Mouse (Mus musculus) hindbrain, embryonic 13.5 days (tissue): Measurements from ENCODE around the gene Sec23b. TPM values are rescaled to one million over a fixed set of nuclear protein-coding genes. Genes with fewer than 3 reads are reported as not detected.

Source experiments
- ATAC-seq: fragments of 200-750 bp; cut with Nextera tagmentation; 2 replicates; pipeline ENCODE4 v1.8.0; 2017; ENCODE audit warnings: moderate TSS enrichment; ENCODE audit not compliant: low FRiP score
- H3K27ac ChIP-seq: fragments of 300-500 bp; sonication (generic); 2 replicates; pipeline ENCODE4 v1.5.1; 2015; ENCODE audit warnings: inconsistent platforms, mild to moderate bottlenecking, moderate library complexity
- H3K27me3 ChIP-seq: fragments of 300-500 bp; sonication (generic); 2 replicates; pipeline ENCODE4 v1.6.1; 2015; ENCODE audit warnings: mild to moderate bottlenecking, inconsistent platforms
- H3K36me3 ChIP-seq: fragments of 300-500 bp; sonication (generic); 2 replicates; pipeline ENCODE4 v1.6.1; 2015; ENCODE audit warnings: mild to moderate bottlenecking, inconsistent platforms
- H3K4me1 ChIP-seq: fragments of 300-500 bp; sonication (generic); replicated peaks from 2 replicates; pipeline ENCODE4 v1.6.1; 2015; ENCODE audit warnings: inconsistent platforms
- H3K4me2 ChIP-seq: fragments of 300-500 bp; sonication (generic); 2 replicates; pipeline ENCODE4 v1.6.1; 2015; ENCODE audit warnings: inconsistent platforms, mild to moderate bottlenecking, moderate library complexity
- H3K4me3 ChIP-seq: fragments of 300-500 bp; sonication (generic); 2 replicates; pipeline ENCODE4 v1.5.1; 2015; ENCODE audit warnings: mild to moderate bottlenecking, inconsistent platforms
- H3K9ac ChIP-seq: fragments of 300-500 bp; sonication (generic); 2 replicates; pipeline ENCODE4 v1.6.1; 2015; ENCODE audit warnings: mild to moderate bottlenecking, inconsistent platforms
- H3K9me3 ChIP-seq: fragments of 300-500 bp; sonication (generic); 2 replicates; pipeline ENCODE4 v1.6.1; 2016; ENCODE audit warnings: inconsistent platforms
- WGBS: fragments of 180-500 bp; shearing (Covaris S2); methylation state at CpG from one replicate; pipeline ENCODE4 v1.1.7; 2015; 5-methylcytosine and 5-hydroxymethylcytosine counted together
- polyA plus RNA-seq: library from polyadenylated mRNA; unstranded; fragments of >200 nt; fragmentation: Nextera tagmentation; extraction: Ambion mirVana; gene quantifications from 2 replicates; pipeline ENCODE4 v1.2.1, GENCODE M21; 2015

Gene Sec23b
- 75.8 and 80.2 TPM in 2 replicates for polyA plus RNA-seq

DNA sequence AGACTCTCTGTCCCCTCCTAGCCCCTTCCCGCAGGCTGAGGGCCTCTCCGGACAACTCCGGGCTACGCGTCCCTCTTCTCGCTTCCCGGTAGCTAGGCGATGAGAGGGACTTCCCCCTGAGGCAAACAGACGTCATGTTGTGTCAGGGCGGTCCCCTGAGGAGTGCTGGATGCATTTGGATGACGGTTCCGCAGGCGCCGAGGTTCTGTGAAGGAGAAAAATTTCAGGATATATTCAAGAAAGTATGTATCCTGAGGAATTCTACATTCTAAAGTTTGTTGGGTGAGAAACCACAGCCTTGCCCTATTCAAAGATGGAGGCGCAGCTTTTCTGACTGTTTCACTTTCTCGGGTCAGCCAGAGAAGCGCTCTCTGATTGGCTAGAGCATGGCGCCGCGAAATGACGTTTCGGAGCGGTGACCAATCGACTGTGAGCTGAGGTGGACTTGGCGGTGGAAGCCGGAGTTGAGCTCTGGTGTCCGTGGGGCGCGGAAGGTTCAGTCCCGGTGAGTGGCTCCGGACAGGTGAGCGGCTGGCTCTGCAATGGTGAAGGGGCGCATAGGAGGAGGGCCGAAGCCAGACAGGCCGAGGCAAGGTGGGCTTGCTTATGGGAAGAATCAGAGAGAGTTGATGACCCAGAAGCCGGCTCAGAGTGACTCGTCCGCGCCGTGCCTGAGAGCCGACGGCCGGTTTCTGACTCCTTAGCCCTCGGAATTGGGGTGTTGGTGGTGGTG, at the start of gene Sec23b:
Sec23b (plus strand) TSS at position 410 of the 733 bp plus-strand sequence.
- Histone ChIP-seq H3K4me1 (peaks cover 16% of the 10 kb centered on the region), H3K9ac (peak within 1 kb of the TSS; percentile 79), H3K36me3 (peaks cover 16% of the 10 kb centered on the region), H3K9me3 (no peaks in the 10 kb centered on the region), H3K4me2 (peak within 1 kb of the TSS; percentile 71), H3K4me3 (peak within 1 kb of the TSS; percentile 75), H3K27me3 (no peaks in the 10 kb centered on the region), H3K27ac (peak within 1 kb of the TSS; percentile 79)
- peak; percentile 98 for ATAC-seq
- WGBS: under 1% methylated on average over 44 of the region's 44 CpGs

DNA sequence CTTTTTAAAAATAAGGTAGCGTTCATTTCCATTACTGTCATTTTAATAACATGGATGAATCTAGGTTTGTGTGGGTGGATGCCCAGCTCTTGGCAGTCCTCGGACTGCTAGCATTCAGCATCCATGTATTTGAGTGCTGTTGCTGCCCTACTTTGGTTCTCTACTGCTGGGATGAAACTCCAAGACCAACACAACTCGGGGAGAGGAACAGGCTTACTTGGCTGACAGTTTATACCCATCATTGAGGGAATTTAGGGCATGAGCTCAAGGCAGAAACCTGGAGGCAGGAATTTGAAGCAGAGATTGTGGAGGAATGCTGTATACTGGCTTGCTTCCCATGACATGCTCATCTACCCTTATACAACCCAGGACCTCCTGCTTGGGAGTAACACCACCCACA, 41.4 kb upstream of the Sec23b start:
- H3K9ac ChIP-seq: no peak overlapping the region
- no peak overlapping the region for H3K4me3 ChIP-seq
- H3K36me3 ChIP-seq: peaks cover 35% of the 10 kb centered on the region
- no peaks in the 10 kb centered on the region for H3K27me3 ChIP-seq
- H3K27ac ChIP-seq: no peak overlapping the region
- H3K4me1 ChIP-seq: no peaks in the 10 kb centered on the region
- no peaks in the 10 kb centered on the region for H3K9me3 ChIP-seq
- WGBS: 92% methylated on average over 3 of the region's 3 CpGs
- no peak for ATAC-seq
- no peak overlapping the region for H3K4me2 ChIP-seq

DNA sequence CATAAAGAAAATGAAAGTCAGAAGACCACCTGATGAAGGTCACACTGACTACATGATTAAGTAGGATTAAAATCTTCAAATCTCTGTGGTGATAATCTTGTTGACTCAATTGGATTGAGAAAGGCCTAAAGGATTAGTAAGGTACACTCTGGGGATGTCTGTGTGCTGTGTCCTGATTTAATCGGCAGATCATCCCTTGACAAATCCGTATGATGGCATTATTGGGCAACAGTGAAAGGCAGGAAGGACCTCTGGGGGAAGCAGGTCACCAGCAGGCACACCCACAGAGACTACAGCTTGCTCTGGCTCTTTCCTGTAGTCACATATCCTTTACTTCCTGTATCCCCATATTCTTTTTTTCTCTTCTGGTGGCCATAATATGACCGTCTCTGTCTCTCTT, 36.3 kb upstream of the Sec23b start:
- WGBS: 83% methylated on average over 3 of the region's 3 CpGs
- H3K36me3 ChIP-seq: peaks cover 25% of the 10 kb centered on the region
- no peak overlapping the region for H3K9ac ChIP-seq
- no peaks in the 10 kb centered on the region for H3K27me3 ChIP-seq
- no peak overlapping the region for H3K4me3 ChIP-seq
- no peaks in the 10 kb centered on the region for H3K4me1 ChIP-seq
- no peak overlapping the region for H3K27ac ChIP-seq
- ATAC-seq: no peak
- no peaks in the 10 kb centered on the region for H3K9me3 ChIP-seq
- no peak overlapping the region for H3K4me2 ChIP-seq

DNA sequence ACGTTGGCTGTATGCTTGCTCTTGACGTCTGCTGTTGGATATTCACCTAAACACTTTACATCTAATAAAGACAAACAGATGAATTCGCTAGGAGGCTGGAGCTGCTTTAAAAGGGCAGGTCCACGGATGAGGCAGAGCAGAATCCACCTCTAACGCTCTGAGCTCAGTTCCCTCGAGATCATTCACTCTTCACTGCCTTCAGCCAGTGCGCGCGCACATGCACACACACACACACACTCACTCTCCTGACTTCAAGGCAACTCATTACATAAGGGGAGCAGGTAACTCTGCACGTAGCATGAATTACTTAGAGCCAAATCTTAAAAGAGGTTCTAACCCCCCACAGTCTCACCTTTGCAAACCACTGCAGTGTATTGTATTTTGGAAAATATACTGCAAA, 30.2 kb upstream of the Sec23b start:
- peaks cover 6% of the 10 kb centered on the region for H3K36me3 ChIP-seq
- no peak overlapping the region for H3K27ac ChIP-seq
- ATAC-seq: no peak
- H3K9me3 ChIP-seq: no peaks in the 10 kb centered on the region
- peaks cover 30% of the 10 kb centered on the region for H3K4me1 ChIP-seq
- peak overlapping the region; percentile 89 for H3K4me2 ChIP-seq
- H3K9ac ChIP-seq: peak overlapping the region; percentile 86
- peak overlapping the region; percentile 81 for H3K4me3 ChIP-seq
- H3K27me3 ChIP-seq: 0 out of 2 replicates have a peak, but pooled peaks cover 4% of the 10 kb centered on the region
- WGBS: 51% methylated on average over 10 of the region's 10 CpGs

DNA sequence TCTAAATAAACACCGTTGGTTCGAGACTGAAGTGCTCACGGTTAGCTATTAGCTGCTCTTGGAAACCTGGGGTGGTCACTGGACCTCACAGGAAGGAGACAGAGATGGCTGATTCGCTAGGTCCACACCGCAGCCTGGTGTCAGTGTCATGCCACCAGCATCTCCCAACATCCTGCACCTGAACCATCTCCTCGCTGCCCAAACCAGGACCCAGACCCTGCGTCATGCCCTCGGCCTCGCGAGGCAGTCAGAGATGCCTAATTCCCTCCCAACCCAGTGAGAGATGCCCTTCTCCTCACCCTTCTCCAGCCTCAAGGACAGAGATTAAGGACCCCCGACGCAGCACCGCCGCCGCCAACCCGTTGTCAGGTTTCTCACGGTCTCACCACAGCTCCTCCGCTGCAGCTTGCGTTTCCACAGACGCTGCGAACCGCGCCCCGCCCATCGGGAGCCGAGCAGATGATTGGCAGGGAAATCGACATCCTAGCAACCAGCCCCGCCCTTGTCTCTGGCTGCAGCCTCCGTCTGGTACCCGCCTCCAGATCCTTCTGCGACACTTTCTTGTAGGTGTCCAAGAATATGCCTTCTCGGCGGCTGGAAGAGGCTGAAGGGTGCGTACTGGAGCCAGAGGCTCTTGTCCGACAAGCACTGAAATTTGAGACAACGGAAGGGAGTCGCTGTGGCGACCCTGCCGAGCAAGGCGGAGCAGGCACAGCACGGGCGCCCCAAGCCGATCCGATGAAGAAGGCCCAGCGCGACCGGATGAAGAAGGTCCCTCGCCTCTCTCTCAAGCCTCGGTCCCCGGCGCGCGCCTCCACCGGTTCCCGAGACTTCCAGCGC, 28.8 kb upstream of the Sec23b start, which contains the start of the genes Dzank1 and Polr3f:
Dzank1 (minus strand) TSS at position 434 of the 840 bp plus-strand sequence.
Polr3f (plus strand) TSS at position 738 of the 840 bp plus-strand sequence.
- peak; percentile 99 for ATAC-seq
- WGBS: 1% methylated on average over 56 of the region's 56 CpGs
- peak within 1 kb of the TSS; percentile 86 for H3K9ac ChIP-seq
- H3K4me2 ChIP-seq: peak within 1 kb of the TSS; percentile 89
- no peaks in the 10 kb centered on the region for H3K9me3 ChIP-seq
- 0 out of 2 replicates have a peak, but pooled peaks cover 4% of the 10 kb centered on the region for H3K27me3 ChIP-seq
- H3K4me3 ChIP-seq: peak within 1 kb of the TSS; percentile 81
- peaks cover 8% of the 10 kb centered on the region for H3K36me3 ChIP-seq
- peak within 1 kb of the TSS; percentile 96 for H3K27ac ChIP-seq
- H3K4me1 ChIP-seq: peaks cover 30% of the 10 kb centered on the region

DNA sequence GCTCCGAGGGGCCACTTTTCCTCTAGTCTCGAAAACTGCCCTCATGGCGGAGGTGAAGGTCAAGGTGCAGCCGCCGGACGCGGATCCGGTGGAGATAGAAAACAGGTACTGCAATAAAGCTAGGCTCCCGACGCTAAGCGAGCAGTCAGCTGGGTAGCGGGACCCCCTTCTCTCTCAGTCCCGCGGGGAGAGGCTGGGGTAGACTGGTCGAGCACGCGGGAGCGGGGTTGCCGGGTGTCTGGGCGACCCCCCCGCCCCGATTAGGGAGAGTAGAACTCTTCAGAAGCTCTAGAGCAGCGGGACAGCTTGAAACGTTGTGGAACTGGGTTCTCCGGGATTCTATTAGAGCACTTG, 28.2 kb upstream of the Sec23b start:
- under 1% methylated on average over 25 of the region's 25 CpGs for whole genome bisulfite sequencing

DNA sequence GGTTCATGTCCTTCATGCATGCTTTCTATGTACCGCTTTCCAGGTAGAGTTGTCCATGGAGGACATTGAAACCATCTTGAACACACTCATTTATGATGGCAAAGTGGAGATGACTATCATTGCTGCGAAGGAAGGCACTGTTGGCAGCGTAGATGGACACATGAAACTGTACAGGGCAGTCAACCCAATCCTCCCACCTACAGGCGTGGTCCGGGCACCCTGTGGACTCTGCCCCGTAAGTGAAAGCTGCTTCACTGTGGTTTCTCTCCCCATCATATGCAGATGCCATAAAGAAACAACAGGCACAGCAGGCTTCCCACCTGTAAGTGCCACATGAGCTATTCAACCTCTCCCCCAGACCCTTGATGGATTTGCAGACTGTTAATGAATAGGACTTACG, 18.9 kb upstream of the Sec23b start:
- Histone ChIP-seq H3K9ac (no peak overlapping the region), H3K9me3 (no peaks in the 10 kb centered on the region), H3K4me2 (no peak overlapping the region), H3K27ac (no peak overlapping the region), H3K4me1 (no peaks in the 10 kb centered on the region), H3K27me3 (no peaks in the 10 kb centered on the region), H3K36me3 (peaks cover 88% of the 10 kb centered on the region), H3K4me3 (no peak overlapping the region)
- ATAC-seq: no peak
- 96% methylated on average over 7 of the region's 7 CpGs for WGBS

More for the DNA sequence above, 28.2 kb upstream of the Sec23b start:
- H3K27ac ChIP-seq: peak overlapping the region; percentile 96
- H3K36me3 ChIP-seq: peaks cover 12% of the 10 kb centered on the region
- H3K9ac ChIP-seq: peak overlapping the region; percentile 86
- peak overlapping the region; percentile 81 for H3K4me3 ChIP-seq
- ATAC-seq: peak; percentile 71
- peaks cover 30% of the 10 kb centered on the region for H3K4me1 ChIP-seq
- no peaks in the 10 kb centered on the region for H3K9me3 ChIP-seq
- peak overlapping the region; percentile 89 for H3K4me2 ChIP-seq
- 0 out of 2 replicates have a peak, but pooled peaks cover 4% of the 10 kb centered on the region for H3K27me3 ChIP-seq

DNA sequence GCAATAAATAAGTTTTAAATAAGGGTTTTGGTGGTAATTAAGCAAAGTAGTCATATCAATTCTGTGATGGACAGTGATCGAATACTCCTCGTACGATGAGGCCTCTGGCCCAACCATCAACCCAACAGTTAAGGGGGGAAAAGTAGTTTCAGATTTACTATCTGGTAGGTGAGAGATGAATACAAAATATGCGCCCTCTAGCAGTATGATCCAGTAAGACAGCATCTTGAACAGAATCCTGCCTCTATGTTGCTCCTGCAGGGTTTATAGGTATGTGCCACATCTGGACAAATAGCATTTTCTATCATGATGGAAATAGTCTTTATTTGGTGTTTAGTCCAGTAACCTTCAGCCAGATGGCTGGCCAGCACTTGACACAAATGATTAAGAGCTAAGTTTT, 14.8 kb upstream of the Sec23b start:
- Histone ChIP-seq H3K9me3 (no peaks in the 10 kb centered on the region), H3K27me3 (no peaks in the 10 kb centered on the region), H3K4me3 (no peak overlapping the region), H3K36me3 (peaks cover 83% of the 10 kb centered on the region), H3K4me2 (no peak overlapping the region), H3K27ac (no peak overlapping the region), H3K9ac (no peak overlapping the region), H3K4me1 (no peaks in the 10 kb centered on the region)
- WGBS: 88% methylated on average over 4 of the region's 4 CpGs
- no peak for ATAC-seq

DNA sequence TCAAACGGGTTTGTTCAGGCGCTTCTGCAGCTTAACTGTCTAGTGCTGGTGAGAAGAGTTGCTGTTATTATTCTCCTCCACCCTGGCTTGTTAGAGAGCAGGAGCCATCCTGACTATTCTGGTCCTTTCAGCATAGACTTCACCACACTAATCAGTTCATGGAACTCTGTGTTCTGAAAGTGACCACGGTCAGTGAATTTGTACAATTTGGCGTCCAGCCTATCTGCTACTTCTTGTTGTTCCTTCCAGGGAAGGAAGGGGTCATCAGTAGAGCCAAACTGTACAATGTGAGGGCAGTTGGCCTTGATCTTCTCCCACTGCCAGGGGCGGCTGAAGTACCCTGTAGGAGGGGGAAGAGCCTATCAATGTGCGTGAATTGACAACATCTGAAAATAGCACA, 12.4 kb upstream of the Sec23b start:
- Histone ChIP-seq H3K9ac (no peak overlapping the region), H3K36me3 (peaks cover 74% of the 10 kb centered on the region), H3K4me1 (no peaks in the 10 kb centered on the region), H3K27me3 (no peaks in the 10 kb centered on the region), H3K27ac (no peak overlapping the region), H3K4me3 (no peak overlapping the region), H3K4me2 (no peak overlapping the region), H3K9me3 (no peaks in the 10 kb centered on the region)
- ATAC-seq: no peak
- WGBS: 95% methylated on average over 6 of the region's 6 CpGs

DNA sequence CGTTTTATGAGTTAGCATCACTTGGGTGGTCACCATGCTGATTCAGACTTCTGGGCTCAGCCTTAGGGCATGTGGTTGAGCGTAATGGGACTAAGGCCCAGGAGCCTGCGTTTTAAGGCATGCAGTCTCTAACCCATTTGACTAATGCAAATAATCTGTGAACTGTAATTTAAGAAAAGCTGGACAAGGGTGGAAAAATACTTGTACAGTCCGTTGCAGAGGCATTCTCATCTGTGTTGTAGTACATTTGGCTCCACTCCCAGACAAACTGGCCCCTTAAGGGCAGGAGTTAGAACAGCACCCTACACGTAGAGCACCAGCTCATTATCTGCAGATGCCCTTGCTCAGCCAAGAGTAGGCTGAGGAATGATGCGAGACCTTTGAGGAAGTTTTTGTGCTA, 11.4 kb upstream of the Sec23b start:
- Histone ChIP-seq H3K27ac (no peak overlapping the region), H3K9ac (no peak overlapping the region), H3K36me3 (peaks cover 64% of the 10 kb centered on the region), H3K9me3 (no peaks in the 10 kb centered on the region), H3K4me2 (no peak overlapping the region), H3K27me3 (no peaks in the 10 kb centered on the region), H3K4me1 (peaks cover 8% of the 10 kb centered on the region), H3K4me3 (no peak overlapping the region)
- 89% methylated on average over 6 of the region's 6 CpGs for WGBS
- no peak for ATAC-seq

DNA sequence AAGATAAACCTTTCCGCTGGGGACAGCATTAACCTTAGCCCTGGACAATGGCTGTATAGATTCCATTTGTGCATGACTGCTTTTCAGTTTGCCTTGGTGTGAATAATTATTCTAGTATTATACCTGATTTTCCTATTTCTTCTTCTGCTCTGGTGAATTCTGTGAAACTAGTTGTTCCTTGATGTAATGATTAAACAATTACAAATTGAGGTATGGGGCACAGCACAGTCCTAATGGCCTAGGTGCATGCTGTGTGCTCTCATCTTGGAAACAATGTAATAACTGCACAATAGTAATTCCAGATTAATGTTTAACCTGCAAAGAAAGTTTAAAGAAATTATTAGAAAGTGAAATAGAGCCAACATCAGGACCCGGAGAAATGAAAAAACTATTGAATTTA, 11.0 kb upstream of the Sec23b start:
- no peaks in the 10 kb centered on the region for H3K27me3 ChIP-seq
- ATAC-seq: no peak
- H3K9ac ChIP-seq: no peak overlapping the region
- WGBS: 96% methylated on average over 2 of the region's 2 CpGs
- H3K4me3 ChIP-seq: no peak overlapping the region
- peaks cover 12% of the 10 kb centered on the region for H3K4me1 ChIP-seq
- H3K9me3 ChIP-seq: no peaks in the 10 kb centered on the region
- no peak overlapping the region for H3K27ac ChIP-seq
- H3K36me3 ChIP-seq: peaks cover 60% of the 10 kb centered on the region
- H3K4me2 ChIP-seq: no peak overlapping the region

DNA sequence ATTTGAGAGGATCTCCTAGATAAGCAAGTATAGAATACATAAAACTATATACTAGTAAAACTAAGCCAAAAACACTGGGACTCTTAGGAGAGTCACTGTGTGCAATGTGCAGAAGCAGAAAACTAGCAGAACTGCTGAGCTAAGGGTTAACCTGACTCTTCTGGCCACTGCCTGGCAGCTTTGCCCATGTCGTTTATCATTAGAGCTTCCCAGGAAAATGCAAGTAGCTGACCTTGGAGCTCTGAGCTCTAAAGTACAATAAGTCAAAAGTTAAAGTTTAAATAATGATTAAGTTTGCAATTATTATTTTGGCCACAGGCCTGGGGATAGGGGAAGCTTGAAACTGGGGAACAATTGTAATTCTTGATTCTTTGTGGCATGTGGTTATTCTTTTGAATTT, 10.5 kb upstream of the Sec23b start:
- Histone ChIP-seq H3K4me2 (no peak overlapping the region), H3K27ac (no peak overlapping the region), H3K27me3 (no peaks in the 10 kb centered on the region), H3K4me3 (no peak overlapping the region), H3K36me3 (peaks cover 56% of the 10 kb centered on the region), H3K9me3 (no peaks in the 10 kb centered on the region), H3K4me1 (peaks cover 13% of the 10 kb centered on the region), H3K9ac (no peak overlapping the region)
- 71% methylated on average over 1 of the region's 1 CpGs for WGBS
- no peak for ATAC-seq
